Mouse (Mus musculus): ENCODE data around the gene Insl3.

DNA sequence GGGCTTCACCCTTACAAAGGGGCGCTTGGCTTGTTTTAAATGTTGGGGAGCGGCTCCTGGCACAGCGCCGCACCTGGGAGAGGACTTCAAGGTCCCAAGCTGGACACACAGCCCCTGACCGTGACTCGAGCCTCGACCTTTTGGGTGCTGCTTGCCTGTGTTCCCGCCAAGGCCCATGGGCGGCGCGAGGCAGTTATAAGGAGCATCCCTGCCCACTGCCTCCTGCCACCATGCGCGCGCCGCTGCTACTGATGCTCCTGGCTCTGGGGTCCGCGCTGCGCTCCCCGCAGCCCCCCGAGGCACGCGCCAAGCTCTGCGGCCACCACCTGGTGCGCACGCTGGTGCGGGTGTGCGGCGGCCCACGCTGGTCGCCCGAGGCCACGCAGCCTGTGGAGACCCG, at the start of gene Insl3:
- TF ChIP-seq CTCF (IDR thresholded peaks at IDR 0.05; ENCODE audit: low read depth, low read length) (no peak), POLR2A (IDR thresholded peaks at IDR 0.05; ENCODE audit: extremely low read depth, insufficient read depth, low read length) (no peak)
